Mouse (Mus musculus) erythroblast, adult 5-6 weeks (primary cell): Measurements from ENCODE around the gene Dscam. TPM values are rescaled to one million over a fixed set of nuclear protein-coding genes. Genes with fewer than 3 reads are reported as not detected.
"Not testable (repeated sequence)": the region's sequence is repeated elsewhere in the genome, so short reads cannot be mapped to it uniquely, and the experiment has no call there.

ENCODE experiments used
- ATAC-seq: replicated peaks from 2 replicates; pipeline ENCODE4 v1.8.0; 2016; ENCODE audit warnings: moderate number of reproducible peaks, mild to moderate bottlenecking, moderate TSS enrichment, inconsistent platforms; ENCODE audit not compliant: poor library complexity, low FRiP score, severe bottlenecking
- total RNA-seq, 2 experiments: library from RNA; stranded (forward) in 1 of 2; stranded (reverse) in 1 of 2; fragments of 150-400 nt in 1 of 2; fragments of 200-764, 138-1000 nt in 1 of 2; gene quantifications; 2 replicates each; pipeline versions ENCODE4 v1.2.3 to v1.2.4; 2015 to 2017; ENCODE audit warnings: low replicate concordance in 2 of 2

Gene Dscam
- total RNA-seq, 2 experiments from 2014 or later = 0.58 TPM; not detected in 1

GRCm38 (mm10) chr16:96904359-96904758 lies 266.2 kb downstream of the Dscam start:
- ATAC-seq = no peak

GRCm38 (mm10) chr16:96902596-96902995 lies 268.0 kb downstream of the Dscam start:
- no peak for ATAC-seq

- no peak for ATAC-seq
Observed at GRCm38 (mm10) chr16:96901234-96902014, 269.1 kb downstream of the Dscam start.

GRCm38 (mm10) chr16:96899329-96899728 lies 271.2 kb downstream of the Dscam start:
- no peak for ATAC-seq

- peak; percentile 61; the same call in 1 of the 2 replicates for ATAC-seq
Observed at GRCm38 (mm10) chr16:96896510-96897133, 273.9 kb downstream of the Dscam start.

GRCm38 (mm10) chr16:96888036-96888435 lies 282.5 kb downstream of the Dscam start:
- no peak for ATAC-seq

GRCm38 (mm10) chr16:96885817-96886216 lies 284.7 kb downstream of the Dscam start:
- no peak for ATAC-seq

GRCm38 (mm10) chr16:96884590-96884989 lies 286.0 kb downstream of the Dscam start:
- not testable (repeated sequence) for ATAC-seq

GRCm38 (mm10) chr16:96877271-96877670 lies 293.3 kb downstream of the Dscam start:
- no peak for ATAC-seq

GRCm38 (mm10) chr16:96872799-96873198 lies 297.8 kb downstream of the Dscam start:
- no peak for ATAC-seq

- no peak for ATAC-seq
Observed at GRCm38 (mm10) chr16:96857571-96857970, 313.0 kb downstream of the Dscam start.

- ATAC-seq = no peak
Observed at GRCm38 (mm10) chr16:96855060-96855459, 315.5 kb downstream of the Dscam start.

GRCm38 (mm10) chr16:96852383-96852782 lies 318.2 kb downstream of the Dscam start:
- ATAC-seq = 0 out of 2 replicates have a peak, but pooled peaks have one; percentile 40

GRCm38 (mm10) chr16:96848916-96849315 lies 321.6 kb downstream of the Dscam start:
- ATAC-seq = no peak

GRCm38 (mm10) chr16:96846585-96846984 lies 324.0 kb downstream of the Dscam start:
- ATAC-seq = no peak

- no peak for ATAC-seq
Observed at GRCm38 (mm10) chr16:96846113-96846512, 324.4 kb downstream of the Dscam start.

- no peak for ATAC-seq
Observed at GRCm38 (mm10) chr16:96845475-96846098, 325.0 kb downstream of the Dscam start.

- no peak for ATAC-seq
Observed at GRCm38 (mm10) chr16:96843691-96844400, 326.7 kb downstream of the Dscam start.

GRCm38 (mm10) chr16:96842829-96843360 lies 327.7 kb downstream of the Dscam start:
- no peak for ATAC-seq

- ATAC-seq = peak; percentile 58
Observed at GRCm38 (mm10) chr16:96819649-96820048, 350.9 kb downstream of the Dscam start.
